Mouse (Mus musculus): ENCODE data around the gene Col5a1.

Gene Col5a1

DNA sequence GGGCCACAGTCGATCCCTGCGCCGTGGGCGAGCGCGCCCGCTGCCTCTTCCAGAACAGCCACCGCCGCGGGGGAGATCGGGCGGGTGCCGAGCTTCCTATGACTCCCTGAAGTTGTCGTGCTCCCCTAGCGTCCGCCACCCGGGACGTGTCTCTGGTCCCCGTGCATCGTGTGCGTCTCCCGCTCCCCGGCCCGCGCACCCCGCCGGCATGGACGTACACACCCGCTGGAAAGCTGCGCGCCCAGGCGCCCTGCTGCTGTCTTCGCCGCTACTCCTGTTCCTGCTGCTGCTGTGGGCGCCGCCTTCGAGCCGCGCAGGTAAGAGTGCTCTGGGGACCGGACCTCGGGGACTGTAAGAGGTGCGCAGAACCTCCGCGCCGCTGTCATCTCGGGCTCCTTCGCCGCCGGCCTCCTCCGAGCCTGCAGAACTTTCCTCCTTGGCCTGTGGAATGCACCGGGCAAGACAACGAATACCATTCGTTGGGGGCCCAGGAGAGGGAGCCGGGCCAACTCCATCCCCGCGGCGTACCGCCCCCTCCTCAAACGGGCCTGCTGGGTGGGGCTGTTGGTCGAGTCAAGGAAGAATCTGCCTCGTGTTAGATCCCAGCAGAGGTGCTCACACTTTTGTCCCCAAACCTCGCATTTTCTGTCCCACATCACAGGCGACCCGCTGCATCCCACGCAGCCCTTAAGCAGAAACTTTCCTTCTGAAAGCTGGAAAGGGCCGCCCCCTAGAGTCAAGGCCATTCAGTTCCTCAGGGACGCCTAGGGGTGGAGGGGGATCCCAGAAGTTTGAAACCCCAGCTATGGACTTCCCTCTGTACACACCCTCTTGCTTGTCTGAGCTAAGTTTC lies 609 bp downstream of the Col5a1 start:
- no peak for DNase-seq

DNA sequence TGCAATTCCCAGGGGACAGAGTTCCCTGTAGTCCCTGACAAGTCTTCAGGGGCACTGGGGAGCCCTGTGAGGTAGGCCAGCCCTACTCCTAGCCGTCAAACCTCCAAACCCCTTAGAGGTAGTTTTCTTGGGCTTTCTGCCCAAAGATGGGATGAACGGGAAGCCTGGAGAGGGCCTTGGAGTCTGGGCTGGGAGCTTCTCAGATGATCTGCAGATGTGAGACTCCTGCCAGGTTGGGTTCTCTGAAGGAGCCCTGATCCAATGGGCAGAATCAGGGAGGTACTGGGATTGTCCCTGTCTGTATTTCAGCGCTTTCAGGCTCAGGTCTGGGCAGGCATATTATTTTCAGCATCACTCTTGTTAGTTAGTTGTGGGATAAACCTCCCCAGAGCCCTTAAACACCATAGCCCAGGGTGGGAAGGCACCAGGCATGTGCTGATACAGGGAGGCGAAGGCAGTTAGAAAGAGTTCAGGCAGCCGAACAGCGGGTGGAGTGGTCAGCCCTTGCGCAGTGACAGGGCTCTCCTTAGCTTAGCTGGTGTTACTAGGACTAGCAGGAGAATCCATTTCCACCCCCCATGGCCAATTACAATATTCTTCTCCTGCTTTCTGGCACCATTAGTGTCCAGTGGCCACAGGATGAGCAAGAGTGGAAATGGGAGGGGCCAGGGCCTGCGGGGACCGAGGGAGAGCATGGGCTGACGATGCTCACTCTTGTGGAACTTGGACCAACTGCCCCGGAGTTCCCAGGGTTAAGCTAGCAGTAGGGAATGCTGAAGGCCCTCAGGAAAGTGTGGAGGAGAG lies 1.4 kb downstream of the Col5a1 start:
- no peak for DNase-seq

DNA sequence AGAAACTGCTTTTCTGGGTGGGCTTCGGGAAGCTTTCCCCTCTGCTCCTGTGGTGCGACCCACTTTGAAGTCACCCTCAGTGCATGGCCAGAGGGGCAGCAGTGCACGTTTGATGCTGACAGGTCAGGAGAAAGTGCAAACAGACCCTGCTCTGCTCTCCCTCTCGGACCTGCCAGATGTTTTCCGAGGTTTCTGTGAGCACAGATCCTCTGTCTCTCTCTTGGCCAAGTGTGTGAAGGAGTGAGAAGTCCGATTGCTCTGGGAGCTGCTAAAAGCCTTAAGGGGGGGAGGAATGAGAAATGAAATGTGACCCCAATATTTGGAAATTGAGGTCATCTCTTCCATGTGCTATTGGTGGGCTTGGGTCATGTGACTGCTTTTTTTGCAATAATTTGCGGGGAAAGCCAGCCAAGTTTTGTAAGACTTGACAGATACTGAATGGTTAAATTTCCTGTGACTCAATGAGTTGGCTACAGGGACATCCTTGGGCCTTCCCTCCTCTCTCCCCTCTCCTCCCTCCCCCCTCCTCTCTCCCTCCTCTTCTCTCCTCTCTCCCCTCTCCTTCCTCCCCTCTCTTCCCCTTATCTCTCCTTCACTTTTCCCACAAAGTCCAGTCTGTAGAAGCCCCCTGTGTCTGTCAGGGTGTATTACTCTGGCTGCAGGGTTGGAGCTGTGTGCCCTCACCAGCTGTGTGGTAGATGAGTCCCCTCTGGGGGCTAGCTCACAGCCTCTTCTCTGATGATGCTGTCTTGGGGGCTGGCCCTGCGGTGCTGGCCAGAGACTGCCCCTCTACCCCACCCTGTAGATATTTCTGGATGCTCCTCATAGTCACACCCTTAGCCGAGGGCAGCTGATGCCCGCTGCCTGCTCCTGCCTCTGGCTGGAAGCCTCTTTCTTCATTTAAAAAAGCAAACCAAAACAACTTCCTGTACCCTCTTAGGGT lies 2.6 kb downstream of the Col5a1 start:
- no peak for DNase-seq

DNA sequence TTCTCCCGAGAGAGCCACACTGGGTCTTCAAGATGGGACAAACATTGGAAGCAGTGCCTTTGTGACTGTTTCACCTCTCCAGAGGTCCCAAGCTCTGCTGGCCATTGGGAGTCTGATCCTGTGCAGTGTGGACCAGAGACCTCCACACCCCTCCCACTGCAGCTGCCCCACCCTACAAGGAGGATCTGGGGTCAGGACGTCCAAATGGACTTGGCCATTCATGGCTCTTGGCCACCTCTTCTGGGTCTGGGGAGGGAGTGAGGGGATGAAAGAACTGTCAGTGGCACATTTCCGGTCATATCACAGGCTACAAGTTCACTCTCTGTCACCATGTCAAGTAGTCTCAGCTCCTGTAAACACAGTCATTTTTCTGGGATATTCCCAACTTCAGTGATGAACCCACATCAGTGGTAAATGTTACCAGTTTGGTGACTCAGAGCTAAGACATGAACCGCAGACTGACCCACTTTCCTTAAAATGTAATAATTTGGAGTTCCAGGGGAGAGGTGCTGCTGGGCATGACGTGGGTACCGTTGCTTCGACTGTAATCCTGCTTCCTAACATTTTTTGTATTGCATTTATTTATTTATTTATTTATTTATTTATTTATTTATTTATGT lies 5.8 kb downstream of the Col5a1 start:
- no peak for DNase-seq

DNA sequence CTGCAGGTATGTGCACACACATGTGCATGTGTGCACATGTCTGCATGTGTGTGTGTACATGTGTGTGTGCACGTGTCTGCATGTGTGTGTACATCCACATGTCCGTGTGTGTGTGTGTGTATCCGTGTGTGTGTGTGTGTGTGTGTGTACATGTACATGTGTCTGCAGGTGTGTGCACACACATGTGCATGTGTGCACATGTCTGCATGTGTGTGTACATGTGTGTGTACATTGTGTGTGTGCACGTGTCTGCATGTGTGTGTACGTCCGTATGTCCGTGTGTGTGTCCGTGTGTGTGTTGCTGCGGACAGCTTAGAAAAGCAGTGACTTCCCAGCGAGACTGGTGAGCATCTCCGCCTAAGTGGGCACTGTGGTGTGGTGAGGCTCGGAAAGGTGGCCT lies 6.8 kb downstream of the Col5a1 start:
- no peak for DNase-seq

DNA sequence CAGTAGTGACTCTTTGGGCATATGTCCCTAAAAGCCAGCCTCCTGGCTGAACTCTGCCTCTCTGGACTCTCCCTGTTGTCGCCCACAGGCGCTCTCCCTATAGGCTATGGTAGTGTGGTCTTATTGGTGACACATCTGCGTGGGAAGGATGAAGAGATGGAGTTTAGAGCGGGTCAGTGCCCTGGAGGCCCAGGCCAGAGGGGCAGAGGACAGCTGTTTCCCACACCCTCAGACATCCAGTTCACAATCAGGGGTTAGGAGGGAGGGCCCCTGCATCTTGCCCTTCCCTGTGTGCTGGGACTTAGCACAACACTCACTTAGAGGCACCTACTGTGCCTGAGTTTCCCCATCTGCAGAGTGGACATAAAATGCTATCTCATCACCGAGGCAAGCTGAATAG lies 8.8 kb downstream of the Col5a1 start:
- no peak for DNase-seq

DNA sequence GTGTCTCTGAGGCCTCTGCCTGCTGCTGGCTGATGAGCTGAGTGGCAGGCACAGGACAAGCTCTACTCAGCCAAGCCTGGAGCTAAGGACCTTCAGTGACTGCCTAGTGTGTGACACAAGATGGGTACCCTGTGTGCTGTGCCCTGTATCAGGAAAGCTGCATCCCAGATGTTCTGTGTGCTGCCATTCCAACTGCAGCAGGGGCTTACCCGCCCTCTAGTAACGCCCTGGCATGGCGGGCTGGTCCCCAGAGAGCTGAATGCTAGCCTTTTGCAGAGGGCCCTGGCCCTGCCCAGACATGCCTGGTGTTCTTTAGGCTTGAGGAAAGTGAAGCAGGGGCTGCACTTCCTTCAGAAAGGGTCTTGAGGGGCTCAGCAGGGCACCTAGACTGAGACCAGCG lies 9.4 kb downstream of the Col5a1 start:
- DNase-seq, result no peak

DNA sequence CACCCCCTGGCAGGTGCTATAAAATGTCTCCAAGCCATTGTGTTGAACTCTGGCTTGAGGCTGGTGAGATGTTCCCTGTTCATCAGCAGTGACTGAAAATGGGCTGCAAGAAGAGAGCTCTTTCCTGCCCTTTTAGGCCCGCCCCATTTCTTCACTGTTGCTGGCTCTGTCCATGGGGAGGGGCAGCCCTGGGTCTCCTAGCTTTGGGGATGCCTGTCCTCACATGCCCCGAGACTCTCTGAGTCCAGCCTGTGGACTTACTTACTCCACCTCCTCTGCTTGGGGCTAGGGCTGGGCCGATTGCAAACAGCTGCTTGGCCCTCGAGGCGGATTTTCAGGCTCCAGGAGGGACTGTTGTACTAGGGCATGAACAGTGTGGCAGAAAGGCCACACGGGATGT lies 10.9 kb downstream of the Col5a1 start:
- no peak for DNase-seq

DNA sequence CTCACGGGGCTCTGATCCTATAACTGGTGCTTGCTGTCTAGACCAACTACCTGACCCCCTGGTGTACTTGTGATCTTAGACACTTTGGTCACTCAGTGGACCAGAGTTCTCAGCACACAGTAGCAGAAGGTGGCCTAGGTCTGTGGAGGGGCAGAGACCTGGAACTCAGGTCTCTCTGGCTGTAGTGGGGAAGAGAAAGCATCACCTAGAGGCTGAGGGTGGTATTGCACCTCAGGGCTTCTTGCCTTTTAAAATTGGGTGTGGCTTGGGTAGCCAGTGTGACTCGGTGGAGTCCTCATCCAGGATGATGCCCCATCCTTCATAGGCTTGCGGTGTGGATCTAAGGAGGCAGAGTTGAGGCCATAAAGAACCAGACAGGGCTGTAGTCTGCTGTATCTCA lies 13.7 kb downstream of the Col5a1 start:
- DNase-seq, result no peak

DNA sequence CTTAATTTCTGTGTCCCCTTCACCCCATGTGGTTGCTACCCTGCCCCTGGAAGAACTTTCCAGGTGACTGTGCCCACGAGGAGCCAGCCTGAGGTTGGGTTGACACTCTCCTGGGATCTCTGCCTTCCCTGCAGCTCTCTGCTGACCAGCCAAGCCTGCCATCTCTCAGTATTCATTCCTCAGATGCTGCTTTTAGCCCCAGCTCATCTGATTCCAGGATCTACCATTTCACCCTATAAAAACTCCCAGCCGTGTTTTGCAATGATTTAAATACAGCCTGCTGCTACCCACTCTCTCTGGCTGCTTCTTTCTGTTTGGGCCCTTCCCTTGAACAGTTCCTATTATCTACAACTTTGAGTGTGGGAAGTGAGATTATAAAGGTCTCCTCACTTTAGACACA lies 14.9 kb downstream of the Col5a1 start:
- no peak for DNase-seq

DNA sequence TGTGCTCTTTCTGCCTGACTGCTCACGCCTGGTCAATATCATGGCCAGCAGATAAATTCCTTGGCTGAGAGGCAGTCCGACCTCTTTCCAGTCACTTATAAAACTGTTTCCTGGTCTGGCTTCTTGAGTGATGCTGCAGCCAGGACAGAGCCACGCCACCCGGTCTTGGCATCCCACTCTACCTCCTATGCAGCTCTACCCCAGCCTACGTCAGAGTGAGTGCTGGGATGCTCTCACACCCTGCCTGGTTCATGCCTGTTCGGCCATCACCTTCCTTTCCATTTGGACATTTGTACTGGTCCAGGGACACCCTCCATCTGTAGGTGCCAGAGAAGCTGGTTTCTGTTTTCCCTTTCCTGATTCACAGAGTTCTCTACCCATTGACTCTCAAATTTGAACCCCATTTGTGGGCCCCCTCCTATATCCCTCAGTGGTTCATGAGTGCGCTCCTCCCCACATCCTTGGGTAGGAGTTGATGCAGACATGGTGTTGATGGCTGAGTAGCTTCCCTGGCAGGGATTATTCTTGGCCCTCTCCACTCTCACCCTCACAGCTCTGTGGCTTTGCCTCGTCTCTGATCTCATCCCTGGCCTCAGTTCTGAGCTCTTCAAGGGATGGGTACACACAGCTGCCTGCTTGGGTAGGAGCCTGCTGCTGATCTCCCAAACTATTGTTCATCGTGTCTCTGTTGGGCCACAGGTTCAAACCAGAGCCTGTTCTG lies 15.5 kb downstream of the Col5a1 start:
- DNase-seq, result no peak

DNA sequence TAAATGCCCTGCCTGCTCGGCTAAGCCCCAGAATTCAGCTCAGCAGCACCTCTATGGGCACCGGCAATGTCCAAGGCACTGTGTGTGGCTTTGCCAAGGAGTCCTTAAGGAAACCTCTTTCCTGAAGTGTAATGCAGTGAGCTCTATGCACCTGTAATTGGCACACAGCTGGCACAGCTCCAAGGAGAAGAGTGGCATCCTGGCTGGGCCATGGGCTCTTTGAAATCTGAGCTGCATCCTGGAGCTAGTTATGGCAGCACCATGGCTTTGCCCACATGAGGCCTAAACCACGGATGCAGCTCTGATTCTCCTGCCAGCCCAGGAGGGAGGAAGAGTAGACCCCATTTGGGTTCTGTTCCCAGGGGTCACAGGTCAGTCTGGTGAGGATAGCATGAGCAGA lies 16.1 kb downstream of the Col5a1 start:
- no peak for DNase-seq

DNA sequence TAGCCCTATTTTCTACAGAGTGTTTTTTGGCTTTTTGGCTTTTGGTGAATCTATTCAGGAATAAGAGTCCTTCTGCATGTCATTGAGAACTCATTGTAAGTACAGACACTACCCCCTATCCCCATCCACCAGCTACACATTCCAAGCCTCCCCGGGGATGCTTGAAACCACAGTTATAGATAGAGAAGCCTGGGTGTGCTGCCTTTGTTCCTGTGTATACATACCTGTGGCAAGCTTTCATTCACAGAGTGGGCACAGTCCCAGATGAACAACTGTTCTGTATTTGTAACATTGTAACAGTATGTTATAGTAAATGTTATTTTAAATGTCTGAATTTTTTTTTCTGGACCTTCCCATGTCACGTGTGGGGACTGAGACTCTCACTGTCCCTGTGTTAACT lies 19.2 kb downstream of the Col5a1 start:
- no peak for DNase-seq

DNA sequence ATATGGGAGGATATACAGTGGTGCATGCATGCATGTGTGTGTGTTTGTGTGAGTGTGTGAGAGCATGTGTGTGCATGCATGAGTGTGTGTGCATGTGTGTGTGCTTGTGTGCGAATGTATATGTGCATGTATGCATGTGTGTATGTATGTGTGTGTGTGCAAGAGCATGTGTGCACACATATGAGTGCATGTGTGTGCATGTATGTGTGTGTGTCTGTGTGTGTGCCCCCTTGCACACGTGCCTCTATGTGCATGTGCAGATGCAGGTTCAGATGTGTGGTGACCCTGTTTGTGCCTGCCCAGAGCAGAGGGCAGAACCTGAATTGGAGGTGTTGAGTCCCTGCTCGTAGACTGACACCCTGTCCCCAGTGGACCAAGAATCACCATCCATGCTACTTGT lies 24.3 kb downstream of the Col5a1 start:
- DNase-seq, result no peak

DNA sequence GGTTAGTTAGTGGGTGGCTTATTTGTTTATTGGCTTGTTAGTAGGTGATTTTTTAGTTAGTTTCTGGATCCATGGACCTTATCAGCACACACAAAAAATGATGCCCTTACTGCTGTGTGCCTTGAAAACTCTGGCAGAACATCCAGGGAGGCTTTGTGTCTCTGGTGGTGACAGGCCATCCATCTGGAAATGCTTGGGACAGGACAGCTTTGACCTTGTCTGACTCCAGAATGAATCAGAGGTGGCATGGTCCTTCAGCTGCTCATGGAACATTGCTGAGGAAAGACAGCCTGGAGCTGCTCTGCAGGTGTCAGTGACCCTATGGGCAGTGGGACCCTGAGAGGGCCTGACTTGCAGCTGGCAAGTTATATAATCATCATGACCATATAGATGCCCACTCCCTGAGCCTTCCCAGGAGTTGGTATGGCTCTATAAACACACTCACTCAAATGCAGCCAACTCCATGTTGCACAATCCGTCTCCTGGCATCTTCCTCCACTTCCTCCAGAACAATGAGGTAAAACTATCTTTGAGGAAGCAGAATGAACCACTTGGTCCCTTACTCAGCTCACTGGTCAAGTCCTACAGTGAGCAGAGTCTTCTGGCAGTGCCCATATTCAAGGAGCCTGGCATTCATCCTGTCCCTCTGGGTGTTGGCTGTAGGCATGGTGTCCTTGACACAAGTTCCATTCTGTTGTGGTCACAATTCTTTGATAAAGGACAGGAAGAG lies 26.5 kb downstream of the Col5a1 start:
- no peak for DNase-seq

DNA sequence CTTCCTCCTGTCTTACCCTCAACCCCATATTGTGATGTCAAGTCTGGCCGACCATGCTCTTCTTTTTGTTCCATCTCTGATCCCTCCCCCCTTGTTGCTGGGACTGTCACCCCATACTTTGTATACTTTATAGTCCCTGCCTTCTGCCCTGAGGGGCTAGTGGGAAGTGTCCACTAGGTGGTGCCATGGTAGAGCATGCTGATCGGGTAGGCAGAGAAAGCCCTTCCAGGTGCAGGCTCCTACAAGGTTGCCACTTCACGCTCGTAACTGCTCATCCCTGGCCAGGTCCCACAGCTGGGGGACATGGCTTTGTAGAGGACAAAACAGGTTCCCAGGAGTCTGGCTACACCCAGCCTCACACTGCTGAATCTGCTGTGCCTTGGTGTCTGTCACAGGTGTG lies 29.5 kb downstream of the Col5a1 start:
- no peak for DNase-seq

DNA sequence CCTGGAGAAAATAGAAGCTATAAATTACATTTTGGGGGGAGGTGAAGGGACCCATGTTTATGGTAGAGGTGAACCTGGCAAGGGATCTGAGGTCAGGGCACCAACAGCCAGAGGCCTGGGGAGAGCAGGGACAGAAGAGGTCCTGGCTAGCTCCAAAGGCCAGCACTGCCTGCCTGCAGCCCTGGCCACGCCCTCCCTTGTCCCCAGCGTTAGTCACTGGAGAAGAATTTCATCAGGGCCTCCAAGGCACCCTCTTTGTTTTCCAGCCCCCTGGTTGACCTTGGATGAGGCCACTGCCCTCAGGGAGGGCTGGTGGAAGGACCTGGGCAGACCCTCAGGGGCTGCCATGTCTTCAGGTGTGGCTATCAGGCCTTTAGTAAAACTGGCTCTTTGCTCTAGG lies 30.1 kb downstream of the Col5a1 start:
- DNase-seq, result no peak

DNA sequence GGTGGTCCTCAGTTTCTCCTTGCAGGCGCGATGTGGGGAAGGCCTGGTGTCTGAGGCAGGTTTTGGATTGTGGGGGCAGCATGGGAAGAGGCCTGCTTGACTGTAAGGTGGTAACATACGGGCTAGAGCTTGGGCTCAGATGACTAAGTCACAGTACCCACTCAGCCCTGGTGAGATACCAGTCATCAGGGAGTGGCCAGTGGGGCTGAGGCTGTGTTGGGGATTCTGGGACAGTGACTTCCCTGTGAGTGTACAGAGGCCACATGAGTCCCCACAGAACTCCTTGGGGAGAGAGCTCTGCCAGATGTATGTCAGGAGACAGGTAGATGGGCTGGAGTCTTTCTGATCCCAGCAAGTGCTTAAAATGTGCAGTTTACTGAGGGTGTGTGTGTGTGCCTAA lies 31.0 kb downstream of the Col5a1 start:
- DNase-seq, result no peak

DNA sequence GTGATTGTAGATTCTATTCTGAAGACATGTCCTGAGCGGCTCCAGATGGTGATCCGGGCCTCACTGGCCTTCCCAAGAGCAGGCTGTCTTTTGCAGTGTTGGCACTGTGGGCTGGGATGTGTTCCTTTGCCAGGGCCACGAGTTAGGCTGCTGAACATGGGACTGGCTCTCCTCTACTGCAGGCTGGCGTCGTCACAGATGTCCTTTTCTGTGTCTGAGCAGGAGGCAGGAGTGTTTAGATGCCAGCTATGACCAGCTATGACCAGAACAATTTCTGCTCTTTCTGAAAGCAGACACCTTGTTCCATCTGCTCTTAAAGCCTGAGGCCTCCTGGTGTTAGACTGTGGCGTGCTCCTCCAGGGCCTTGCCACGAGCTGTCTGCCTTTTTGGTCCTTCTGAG lies 31.9 kb downstream of the Col5a1 start:
- DNase-seq, result no peak

DNA sequence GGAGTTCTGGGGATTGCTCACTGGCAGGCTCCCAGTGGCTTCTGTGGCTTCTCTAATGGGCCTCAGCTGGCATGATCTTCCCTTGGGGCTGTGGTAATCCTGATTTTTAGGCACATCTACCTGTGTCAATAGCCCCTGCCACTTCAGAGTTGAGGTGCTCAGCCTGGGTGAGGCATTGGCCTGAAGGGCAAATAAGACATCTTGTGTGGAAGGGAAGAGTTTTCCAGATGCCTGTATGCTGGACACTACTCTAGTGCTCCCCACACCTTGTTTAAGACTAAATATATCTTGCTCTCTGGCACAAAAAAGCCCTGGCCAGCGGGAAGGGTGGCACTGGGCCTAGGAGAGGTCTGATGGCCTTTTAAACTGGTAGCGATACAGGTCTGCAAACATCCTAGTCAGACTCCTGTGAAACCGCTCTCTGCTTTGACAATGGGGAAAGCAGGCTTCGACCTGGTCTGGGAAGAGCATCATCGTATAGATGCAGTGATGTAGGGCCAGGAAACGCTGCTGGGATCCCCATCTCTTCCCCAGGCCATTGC lies 33.2 kb downstream of the Col5a1 start:
- DNase-seq, result no peak

DNA sequence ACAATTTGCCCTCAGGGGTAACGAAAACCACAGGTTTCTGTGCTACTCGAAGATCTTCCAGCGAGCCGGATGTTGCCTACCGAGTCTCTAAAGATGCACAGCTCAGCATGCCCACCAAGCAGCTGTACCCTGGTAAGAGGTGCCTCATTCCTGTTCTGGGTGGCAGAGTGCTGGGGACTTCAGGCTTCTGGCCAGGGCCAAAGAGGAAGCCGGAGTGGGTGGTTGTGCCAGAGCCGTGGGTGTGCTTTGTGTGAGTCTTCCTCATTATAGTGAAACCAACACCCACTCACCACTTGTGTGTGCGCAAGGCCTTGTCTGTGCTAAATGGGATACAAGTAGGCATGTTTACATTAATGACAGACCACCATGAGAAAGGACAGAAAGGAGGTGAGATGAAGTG lies 35.8 kb downstream of the Col5a1 start:
- DNase-seq, result peak; percentile 73
